Mouse (Mus musculus): ENCODE measurements around the gene Dram1. TPM values are rescaled to one million over a fixed set of nuclear protein-coding genes. Genes with fewer than 3 reads are reported as not detected.
A peak's percentile ranks its signal among the peaks of the same experiment; 100 is the strongest.

Gene Dram1
- polyA plus RNA-seq, 1 experiment from 2014 or later, result 1.0 TPM

GRCm38 (mm10) chr10:88303079-88303478, 75.8 kb downstream of the Dram1 start:
- Histone ChIP-seq H3K4me3 (no peak overlapping the region), H3K36me3 (no peaks in the 10 kb centered on the region), H3K9me3 (0 out of 2 replicates have a peak, but pooled peaks cover 9% of the 10 kb centered on the region), H3K9ac (no peak overlapping the region), H3K27ac (no peak overlapping the region), H3K27me3 (no peaks in the 10 kb centered on the region), H3K4me1 (peaks cover 11% of the 10 kb centered on the region), H3K4me2 (replicated peaks) (no peak overlapping the region)
- no peak for ATAC-seq (ENCODE audit: low FRiP score, low read depth)
- 74% methylated on average over 11 of the region's 11 CpGs for WGBS

GRCm38 (mm10) chr10:88301802-88302470, 76.9 kb downstream of the Dram1 start:
- peaks cover 14% of the 10 kb centered on the region for H3K4me1 ChIP-seq
- H3K36me3 ChIP-seq, result no peaks in the 10 kb centered on the region
- no peak overlapping the region for H3K9ac ChIP-seq
- 0 out of 2 replicates have a peak, but pooled peaks cover 9% of the 10 kb centered on the region for H3K9me3 ChIP-seq
- peak overlapping the region; percentile 49; the same call in 1 of the 2 replicates for H3K27ac ChIP-seq
- WGBS, result 58% methylated on average over 6 of the region's 6 CpGs
- H3K4me3 ChIP-seq, result no peak overlapping the region
- no peaks in the 10 kb centered on the region for H3K27me3 ChIP-seq
- H3K4me2 ChIP-seq (replicated peaks), result no peak overlapping the region
- ATAC-seq (ENCODE audit: low FRiP score, low read depth), result peak; percentile 77

GRCm38 (mm10) chr10:88296991-88297390, 81.9 kb downstream of the Dram1 start:
- H3K4me3 ChIP-seq, result no peak overlapping the region
- peak; percentile 17; the same call in 1 of the 2 replicates for ATAC-seq (ENCODE audit: low FRiP score, low read depth)
- no peaks in the 10 kb centered on the region for H3K27me3 ChIP-seq
- peak overlapping the region; percentile 31; the same call in 1 of the 2 replicates for H3K4me2 ChIP-seq (replicated peaks)
- H3K9ac ChIP-seq, result no peak overlapping the region
- no peak overlapping the region for H3K27ac ChIP-seq
- peaks cover 10% of the 10 kb centered on the region for H3K4me1 ChIP-seq
- WGBS, result 27% methylated on average over 10 of the region's 10 CpGs
- H3K9me3 ChIP-seq, result 0 out of 2 replicates have a peak, but pooled peaks cover 9% of the 10 kb centered on the region
- H3K36me3 ChIP-seq, result no peaks in the 10 kb centered on the region

- Histone ChIP-seq H3K27ac (no peak overlapping the region), H3K4me2 (replicated peaks) (no peak overlapping the region), H3K36me3 (no peaks in the 10 kb centered on the region), H3K9ac (no peak overlapping the region), H3K4me1 (0 out of 2 replicates have a peak, but pooled peaks cover 7% of the 10 kb centered on the region), H3K9me3 (0 out of 2 replicates have a peak, but pooled peaks cover 9% of the 10 kb centered on the region), H3K27me3 (no peaks in the 10 kb centered on the region), H3K4me3 (no peak overlapping the region)
- 79% methylated on average over 6 of the region's 6 CpGs for WGBS
- ATAC-seq (ENCODE audit: low FRiP score, low read depth), result no peak
Observed at GRCm38 (mm10) chr10:88295091-88295490, 83.8 kb downstream of the Dram1 start.

- no peaks in the 10 kb centered on the region for H3K36me3 ChIP-seq
- ATAC-seq (ENCODE audit: low FRiP score, low read depth), result no peak
- H3K9ac ChIP-seq, result no peak overlapping the region
- WGBS, result 85% methylated on average over 10 of the region's 10 CpGs
- H3K4me1 ChIP-seq, result no peaks in the 10 kb centered on the region
- no peaks in the 10 kb centered on the region for H3K9me3 ChIP-seq
- H3K4me2 ChIP-seq (replicated peaks), result no peak overlapping the region
- H3K27ac ChIP-seq, result no peak overlapping the region
- H3K27me3 ChIP-seq, result no peaks in the 10 kb centered on the region
- H3K4me3 ChIP-seq, result no peak overlapping the region
Observed at GRCm38 (mm10) chr10:88288061-88288460, 90.8 kb downstream of the Dram1 start.

- H3K27me3 ChIP-seq, result no peaks in the 10 kb centered on the region
- WGBS, result 69% methylated on average over 8 of the region's 8 CpGs
Observed at GRCm38 (mm10) chr10:88287261-88287660, 91.6 kb downstream of the Dram1 start.

GRCm38 (mm10) chr10:88284343-88284990, 94.4 kb downstream of the Dram1 start:
- no peaks in the 10 kb centered on the region for H3K4me1 ChIP-seq
- H3K4me3 ChIP-seq, result no peak overlapping the region
- no peak overlapping the region for H3K9ac ChIP-seq
- no peaks in the 10 kb centered on the region for H3K9me3 ChIP-seq
- 84% methylated on average over 4 of the region's 4 CpGs for WGBS
- H3K36me3 ChIP-seq, result no peaks in the 10 kb centered on the region
- no peak overlapping the region for H3K27ac ChIP-seq
- no peak for ATAC-seq (ENCODE audit: low FRiP score, low read depth)
- no peak overlapping the region for H3K4me2 ChIP-seq (replicated peaks)
- no peaks in the 10 kb centered on the region for H3K27me3 ChIP-seq

More at GRCm38 (mm10) chr10:88287261-88287660, 91.6 kb downstream of the Dram1 start:
- no peak overlapping the region for H3K27ac ChIP-seq
- H3K4me1 ChIP-seq, result no peaks in the 10 kb centered on the region
- no peaks in the 10 kb centered on the region for H3K36me3 ChIP-seq
- no peaks in the 10 kb centered on the region for H3K9me3 ChIP-seq
- H3K4me2 ChIP-seq (replicated peaks), result no peak overlapping the region
- ATAC-seq (ENCODE audit: low FRiP score, low read depth), result no peak
- no peak overlapping the region for H3K4me3 ChIP-seq
- no peak overlapping the region for H3K9ac ChIP-seq

- no peaks in the 10 kb centered on the region for H3K4me1 ChIP-seq
- H3K9me3 ChIP-seq, result no peaks in the 10 kb centered on the region
- no peak overlapping the region for H3K4me3 ChIP-seq
- ATAC-seq (ENCODE audit: low FRiP score, low read depth), result no peak
- no peak overlapping the region for H3K9ac ChIP-seq
- WGBS, result 82% methylated on average over 3 of the region's 3 CpGs
- no peak overlapping the region for H3K27ac ChIP-seq
- no peak overlapping the region for H3K4me2 ChIP-seq (replicated peaks)
- no peaks in the 10 kb centered on the region for H3K27me3 ChIP-seq
- H3K36me3 ChIP-seq, result no peaks in the 10 kb centered on the region
Observed at GRCm38 (mm10) chr10:88281699-88282098, 97.2 kb downstream of the Dram1 start.

GRCm38 (mm10) chr10:88274045-88274444, 104.8 kb downstream of the Dram1 start:
- 87% methylated on average over 5 of the region's 5 CpGs for WGBS
- Histone ChIP-seq H3K9ac (no peak overlapping the region), H3K27ac (no peak overlapping the region), H3K4me3 (no peak overlapping the region), H3K4me1 (no peaks in the 10 kb centered on the region), H3K27me3 (no peaks in the 10 kb centered on the region), H3K9me3 (no peaks in the 10 kb centered on the region), H3K4me2 (replicated peaks) (no peak overlapping the region), H3K36me3 (no peaks in the 10 kb centered on the region)
- no peak for ATAC-seq (ENCODE audit: low FRiP score, low read depth)

Other genes with a start within 250 kb of the Dram1 start
- gene Parpbp, start 232.1 kb downstream of the Dram1 start, polyA plus RNA-seq (2015; fragmentation: Nextera tagmentation; extraction: Ambion mirVana), result 10.0 and 12.3 TPM in 2 replicates
- gene Nup37, start 232.1 kb downstream of the Dram1 start, polyA plus RNA-seq (2015; fragmentation: Nextera tagmentation; extraction: Ambion mirVana), result 75.3 and 77.3 TPM in 2 replicates
- gene Washc3, start 178.0 kb downstream of the Dram1 start, polyA plus RNA-seq (2015; fragmentation: Nextera tagmentation; extraction: Ambion mirVana), result 52.2 and 54.0 TPM in 2 replicates
- 8.2 and 8.7 TPM in 2 replicates for gene Gnptab, start 52 bp upstream of the Dram1 start, polyA plus RNA-seq (2015; fragmentation: Nextera tagmentation; extraction: Ambion mirVana)
- 0.32 TPM in 1 of 2 replicates, not detected in the other for gene Sycp3, start 80.5 kb upstream of the Dram1 start, polyA plus RNA-seq (2015; fragmentation: Nextera tagmentation; extraction: Ambion mirVana)
- 21.0 and 24.5 TPM in 2 replicates for gene Chpt1, start 125.0 kb upstream of the Dram1 start, polyA plus RNA-seq (2015; fragmentation: Nextera tagmentation; extraction: Ambion mirVana)
- gene Mybpc1, start 226.1 kb upstream of the Dram1 start, polyA plus RNA-seq (2015; fragmentation: Nextera tagmentation; extraction: Ambion mirVana), result 36.9 and 42.1 TPM in 2 replicates

Measured in limb, embryonic 13.5 days (tissue).